Mouse (Mus musculus): ENCODE data around the gene Ak3. TPM values are rescaled to one million over a fixed set of nuclear protein-coding genes. Genes with fewer than 3 reads are reported as not detected.
A peak's percentile ranks its signal among the peaks of the same experiment; 100 is the strongest.

Ak3 gene
- polyA plus RNA-seq, 1 experiment from 2014 or later, result 79.3 TPM

DNA sequence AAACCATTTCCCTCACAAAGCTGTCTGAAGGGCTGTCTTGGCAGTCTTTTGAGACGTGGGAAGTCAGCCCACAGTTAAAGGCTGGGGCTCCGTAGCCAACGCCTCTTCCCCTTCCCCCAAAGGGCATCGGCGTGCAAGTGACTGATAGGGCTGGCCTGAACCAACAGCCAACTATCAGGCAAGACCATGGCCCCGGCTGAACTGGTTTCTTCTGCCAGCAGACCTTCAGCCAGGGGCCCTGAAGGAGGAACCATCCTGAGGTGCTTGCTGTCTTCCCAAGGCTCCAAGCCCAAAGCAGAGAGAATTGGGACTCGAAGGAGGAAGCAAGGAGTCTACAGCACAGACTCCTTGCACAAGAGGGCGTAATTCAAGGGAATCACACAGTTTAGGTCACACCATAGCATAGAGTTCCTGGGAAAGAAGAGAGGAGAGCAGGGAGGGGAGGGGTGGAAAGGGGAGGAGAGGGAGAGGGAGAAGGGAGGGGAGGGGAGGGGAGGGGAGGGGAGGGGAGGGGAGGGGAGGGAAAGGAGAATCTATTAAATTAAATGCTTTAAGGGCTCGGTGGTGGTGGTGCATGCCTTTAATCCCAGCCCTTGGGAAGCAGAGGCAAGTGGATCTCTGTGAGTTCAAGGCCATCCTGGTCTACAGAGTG, 16.8 kb upstream of the Ak3 start:
- WGBS, result 55% methylated on average over 9 of the region's 9 CpGs

DNA sequence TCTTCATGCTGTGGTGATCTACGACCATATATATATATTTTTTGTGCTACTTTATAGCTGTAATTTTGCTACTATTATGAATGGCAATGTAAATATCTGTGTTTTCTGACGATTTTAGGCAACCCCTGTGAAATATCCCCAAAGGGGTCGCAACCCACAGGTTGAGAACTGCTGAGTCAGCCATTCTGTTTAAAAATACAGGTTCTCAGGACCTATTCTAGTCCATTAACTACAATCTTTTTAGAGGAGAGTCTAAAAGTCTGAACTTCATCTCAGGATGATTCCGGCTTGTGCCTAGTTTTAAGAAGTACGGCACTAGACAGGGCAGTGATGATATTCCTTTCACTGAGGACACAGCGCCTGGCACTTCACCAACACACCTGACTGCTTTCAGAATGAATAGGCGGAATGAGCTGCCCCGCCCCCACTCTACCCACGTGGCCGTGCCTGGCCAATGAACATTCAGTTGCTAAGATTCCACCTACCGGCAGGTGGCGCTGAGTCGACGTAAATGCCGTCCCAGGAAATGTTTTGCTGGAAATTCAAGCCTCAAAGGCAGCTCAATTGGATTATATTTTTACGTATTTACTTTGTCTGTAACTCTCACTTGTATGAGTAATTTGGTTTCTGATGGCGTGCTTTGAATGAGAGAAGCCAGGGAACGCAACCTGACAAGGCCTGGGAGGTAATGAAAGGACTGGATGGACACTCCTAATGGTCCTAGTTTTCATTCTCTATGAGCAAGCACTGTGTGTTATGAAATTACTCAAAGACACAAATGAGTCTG, 16.0 kb upstream of the Ak3 start:
- peak; percentile 97 for DNase-seq (ENCODE audit: low spot score)
- WGBS, result 12% methylated on average over 18 of the region's 18 CpGs
- no peaks in the 10 kb centered on the region for H3K27me3 ChIP-seq (replicated peaks; ENCODE audit: insufficient read depth, low read length)
- TF ChIP-seq CTCF (IDR thresholded peaks at IDR 0.05) (peak; percentile 98), EP300 (IDR thresholded peaks at IDR 0.05) (no peak)
- no peaks in the 10 kb centered on the region for H3K9me3 ChIP-seq (ENCODE audit: low read length)
- H3K27ac ChIP-seq (ENCODE audit: low read length), result peak overlapping the region; percentile 61
- peak; percentile 81 for ATAC-seq
- no peak overlapping the region; the same call in 1 of the 2 replicates for H3K4me3 ChIP-seq (ENCODE audit: low read depth, low read length)
- peak overlapping the region; percentile 23; the same call in 1 of the 2 replicates for H3K9ac ChIP-seq (replicated peaks; ENCODE audit: low read depth)
- H3K4me1 ChIP-seq (ENCODE audit: insufficient read depth, low read depth, low read length), result no peaks in the 10 kb centered on the region; the same call in 1 of the 2 replicates
- no peaks in the 10 kb centered on the region for H3K36me3 ChIP-seq (ENCODE audit: insufficient read depth, low read length)
- H3K4me2 ChIP-seq (replicated peaks; ENCODE audit: low read depth, low read length), result peak overlapping the region; percentile 44

More for the DNA sequence above, 16.8 kb upstream of the Ak3 start:
- H3K4me1 ChIP-seq (ENCODE audit: insufficient read depth, low read depth, low read length), result no peaks in the 10 kb centered on the region; the same call in 1 of the 2 replicates
- peak overlapping the region; percentile 44 for H3K4me2 ChIP-seq (replicated peaks; ENCODE audit: low read depth, low read length)
- peak; percentile 55 for DNase-seq (ENCODE audit: low spot score)
- H3K36me3 ChIP-seq (ENCODE audit: insufficient read depth, low read length), result no peaks in the 10 kb centered on the region
- ATAC-seq, result peak; percentile 46
- H3K27me3 ChIP-seq (replicated peaks; ENCODE audit: insufficient read depth, low read length), result no peaks in the 10 kb centered on the region
- peak overlapping the region; percentile 23; the same call in 1 of the 2 replicates for H3K9ac ChIP-seq (replicated peaks; ENCODE audit: low read depth)
- H3K4me3 ChIP-seq (ENCODE audit: low read depth, low read length), result no peak overlapping the region
- H3K27ac ChIP-seq (ENCODE audit: low read length), result peak overlapping the region; percentile 61
- no peaks in the 10 kb centered on the region for H3K9me3 ChIP-seq (ENCODE audit: low read length)
- TF ChIP-seq EP300 (IDR thresholded peaks at IDR 0.05) (no peak), CTCF (IDR thresholded peaks at IDR 0.05) (peak; percentile 25; the same call in 1 of the 2 replicates)

DNA sequence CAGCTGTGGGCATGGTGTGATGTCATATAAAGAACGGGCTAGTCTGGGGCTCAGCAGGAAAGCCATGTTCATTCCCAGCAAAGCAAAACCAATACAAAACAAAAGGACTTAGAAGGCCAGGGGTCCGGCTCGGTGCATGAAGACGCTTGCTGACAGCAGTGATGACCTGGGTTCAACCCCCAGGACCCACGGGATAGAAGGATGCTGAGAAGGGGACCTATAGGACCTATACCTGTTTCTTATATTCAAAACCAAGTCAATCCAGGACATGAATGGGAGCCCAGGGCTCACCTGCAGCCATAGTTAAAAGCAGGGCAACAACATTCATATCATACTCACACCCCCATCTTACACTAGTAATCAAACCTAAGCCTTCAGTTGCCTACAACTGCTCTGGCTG, 15.2 kb upstream of the Ak3 start:
- Histone ChIP-seq H3K4me3 (ENCODE audit: low read depth, low read length) (no peak overlapping the region), H3K27ac (ENCODE audit: low read length) (no peak overlapping the region), H3K9ac (replicated peaks; ENCODE audit: low read depth) (no peak overlapping the region), H3K9me3 (ENCODE audit: low read length) (no peaks in the 10 kb centered on the region), H3K4me1 (ENCODE audit: insufficient read depth, low read depth, low read length) (no peaks in the 10 kb centered on the region; the same call in 1 of the 2 replicates), H3K36me3 (ENCODE audit: insufficient read depth, low read length) (no peaks in the 10 kb centered on the region), H3K27me3 (replicated peaks; ENCODE audit: insufficient read depth, low read length) (no peaks in the 10 kb centered on the region), H3K4me2 (replicated peaks; ENCODE audit: low read depth, low read length) (no peak overlapping the region)
- 89% methylated on average over 5 of the region's 5 CpGs for WGBS
- no peak for ATAC-seq
- no peak for DNase-seq (ENCODE audit: low spot score)
- no peak for TF ChIP-seq EP300 (IDR thresholded peaks at IDR 0.05)
- TF ChIP-seq CTCF (IDR thresholded peaks at IDR 0.05), result no peak

DNA sequence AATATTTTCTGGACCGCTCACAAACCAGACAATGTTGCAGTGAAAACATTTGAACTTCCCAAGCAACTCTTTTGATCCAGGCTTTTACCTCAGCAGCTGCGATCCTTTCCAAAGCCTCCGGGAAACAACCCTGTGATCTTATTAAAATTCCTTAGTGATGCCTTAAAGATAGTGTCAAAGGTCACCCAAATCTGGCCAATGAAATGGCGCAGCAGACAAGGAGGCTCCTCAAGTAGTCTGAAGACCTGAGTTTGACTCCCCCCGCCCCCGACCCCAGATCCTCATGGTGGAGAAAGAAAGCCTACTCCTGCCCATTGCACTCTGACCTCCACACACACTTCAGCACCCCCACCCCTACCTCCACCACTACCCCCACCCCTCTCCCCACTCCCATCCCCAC, 12.5 kb upstream of the Ak3 start:
- DNase-seq (ENCODE audit: low spot score), result no peak
- 29% methylated on average over 6 of the region's 6 CpGs for WGBS
- TF ChIP-seq EP300 (IDR thresholded peaks at IDR 0.05) (no peak), CTCF (IDR thresholded peaks at IDR 0.05) (no peak)

DNA sequence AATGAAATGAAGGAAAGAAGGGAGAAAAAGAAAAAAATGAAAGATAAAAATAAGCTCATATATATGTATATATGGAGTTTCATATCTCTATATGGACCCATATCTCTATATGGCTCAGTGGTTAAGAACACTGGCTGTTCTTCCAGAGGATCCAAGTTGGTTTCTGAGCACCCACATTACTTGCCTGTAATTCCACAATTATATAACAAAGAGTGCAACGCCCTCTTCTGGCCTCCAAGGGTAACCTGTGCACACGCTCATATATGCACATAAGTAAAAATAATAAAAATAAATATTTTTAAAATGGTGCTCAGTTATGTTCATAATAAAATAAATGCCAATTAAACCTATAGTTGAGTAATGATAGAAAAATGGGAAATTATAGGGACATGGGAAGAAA, 11.9 kb upstream of the Ak3 start:
- no peaks in the 10 kb centered on the region for H3K9me3 ChIP-seq (ENCODE audit: low read length)
- H3K4me3 ChIP-seq (ENCODE audit: low read depth, low read length), result no peak overlapping the region
- no peaks in the 10 kb centered on the region for H3K4me1 ChIP-seq (ENCODE audit: insufficient read depth, low read depth, low read length)
- H3K27me3 ChIP-seq (replicated peaks; ENCODE audit: insufficient read depth, low read length), result no peaks in the 10 kb centered on the region
- TF ChIP-seq CTCF (IDR thresholded peaks at IDR 0.05) (peak; percentile 48), EP300 (IDR thresholded peaks at IDR 0.05) (no peak)
- no peak overlapping the region for H3K9ac ChIP-seq (replicated peaks; ENCODE audit: low read depth)
- H3K27ac ChIP-seq (ENCODE audit: low read length), result no peak overlapping the region
- H3K36me3 ChIP-seq (ENCODE audit: insufficient read depth, low read length), result no peaks in the 10 kb centered on the region
- peak; percentile 45 for DNase-seq (ENCODE audit: low spot score)
- 82% methylated on average over 2 of the region's 2 CpGs for WGBS
- ATAC-seq, result no peak
- no peak overlapping the region for H3K4me2 ChIP-seq (replicated peaks; ENCODE audit: low read depth, low read length)

More for the DNA sequence above, 12.5 kb upstream of the Ak3 start:
- ATAC-seq, result no peak
- Histone ChIP-seq H3K9ac (replicated peaks; ENCODE audit: low read depth) (no peak overlapping the region), H3K27me3 (replicated peaks; ENCODE audit: insufficient read depth, low read length) (no peaks in the 10 kb centered on the region), H3K4me1 (ENCODE audit: insufficient read depth, low read depth, low read length) (no peaks in the 10 kb centered on the region), H3K36me3 (ENCODE audit: insufficient read depth, low read length) (no peaks in the 10 kb centered on the region), H3K27ac (ENCODE audit: low read length) (no peak overlapping the region), H3K4me2 (replicated peaks; ENCODE audit: low read depth, low read length) (no peak overlapping the region), H3K9me3 (ENCODE audit: low read length) (no peaks in the 10 kb centered on the region), H3K4me3 (ENCODE audit: low read depth, low read length) (no peak overlapping the region)

DNA sequence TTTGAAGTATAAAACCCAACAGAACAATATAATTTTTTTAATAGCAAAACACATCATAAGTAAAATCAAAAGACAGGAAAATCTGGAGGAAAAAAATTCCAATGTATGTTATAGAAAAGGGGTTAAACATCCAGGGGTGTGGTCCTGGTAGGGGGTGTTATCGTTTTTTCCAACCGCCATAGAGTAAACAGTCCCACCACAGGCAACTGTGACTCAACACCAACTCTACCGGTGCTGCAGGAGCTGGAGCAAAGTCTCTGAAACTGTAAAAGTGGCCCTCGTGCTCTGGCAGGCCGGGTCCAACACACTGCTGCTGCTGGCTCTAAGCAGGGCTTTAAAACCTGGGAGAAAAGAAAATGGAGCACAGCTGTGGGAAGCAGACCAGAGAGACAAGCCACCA, 11.0 kb upstream of the Ak3 start:
- Histone ChIP-seq H3K27me3 (replicated peaks; ENCODE audit: insufficient read depth, low read length) (no peaks in the 10 kb centered on the region), H3K4me2 (replicated peaks; ENCODE audit: low read depth, low read length) (no peak overlapping the region), H3K4me3 (ENCODE audit: low read depth, low read length) (no peak overlapping the region), H3K36me3 (ENCODE audit: insufficient read depth, low read length) (no peaks in the 10 kb centered on the region), H3K9me3 (ENCODE audit: low read length) (no peaks in the 10 kb centered on the region), H3K27ac (ENCODE audit: low read length) (no peak overlapping the region), H3K4me1 (ENCODE audit: insufficient read depth, low read depth, low read length) (no peaks in the 10 kb centered on the region), H3K9ac (replicated peaks; ENCODE audit: low read depth) (no peak overlapping the region)
- WGBS, result 72% methylated on average over 5 of the region's 5 CpGs
- ATAC-seq (no peak), DNase-seq (ENCODE audit: low spot score) (no peak)
- TF ChIP-seq EP300 (IDR thresholded peaks at IDR 0.05) (no peak), CTCF (IDR thresholded peaks at IDR 0.05) (no peak)

Measured in lung, postnatal 0 days (tissue).